Mouse (Mus musculus) liver, adult 2 months (tissue): ENCODE results near the gene Fam111a. TPM values are rescaled to one million over a fixed set of nuclear protein-coding genes. Genes with fewer than 3 reads are reported as not detected.
"Not testable (repeated sequence)": the region's sequence is repeated elsewhere in the genome, so short reads cannot be mapped to it uniquely, and the experiment has no call there.

Source experiments
- DNase-seq: peaks from one replicate; pipeline ENCODE4 v3.0.0-alpha.2; 2011; ENCODE audit warnings: low read depth, low spot score; ENCODE audit errors: extremely low read depth
- H3K27ac ChIP-seq: fragments of 200-500 bp; replicated peaks from 2 replicates; pipeline ENCODE4 v1.5.1; 2012; ENCODE audit warnings: low read depth, mild to moderate bottlenecking, control low read depth, inconsistent platforms, low read length; ENCODE audit not compliant: insufficient read depth
- H3K27me3 ChIP-seq: fragments of 200-500 bp; 2 replicates; pipeline ENCODE4 v1.6.1; 2012; ENCODE audit warnings: mild to moderate bottlenecking, moderate library complexity, low read length, inconsistent platforms; ENCODE audit not compliant: control insufficient read depth, insufficient read depth
- H3K36me3 ChIP-seq: fragments of 200-500 bp; 2 replicates; pipeline ENCODE4 v1.6.1; 2012; ENCODE audit warnings: low read length, inconsistent platforms; ENCODE audit not compliant: control insufficient read depth, insufficient read depth
- H3K4me1 ChIP-seq: fragments of 200-500 bp; 2 replicates; pipeline ENCODE4 v1.6.1; 2011; ENCODE audit warnings: low read length; ENCODE audit not compliant: control insufficient read depth, insufficient read depth
- H3K4me3 ChIP-seq: fragments of 200-500 bp; 2 replicates; pipeline ENCODE4 v1.5.1; 2011; ENCODE audit warnings: low read depth, mild to moderate bottlenecking, control low read depth, low read length, moderate library complexity; ENCODE audit not compliant: insufficient read depth
- H3K79me2 ChIP-seq: fragments of 200-500 bp; 2 replicates; pipeline ENCODE4 v1.6.1; 2012; ENCODE audit warnings: inconsistent platforms, mild to moderate bottlenecking, low read length, moderate library complexity; ENCODE audit not compliant: control insufficient read depth, insufficient read depth
- H3K9ac ChIP-seq: fragments of 200-500 bp; 2 replicates; pipeline ENCODE4 v1.6.1; 2012; ENCODE audit warnings: low read depth, mild to moderate bottlenecking, control low read depth, inconsistent platforms, low read length
- CTCF ChIP-seq: fragments of 200-500 bp; IDR thresholded peaks from 2 replicates; pipeline ENCODE4 v1.5.1; 2011; ENCODE audit warnings: low read depth, low read length, control low read depth
- POLR2A ChIP-seq: fragments of 200-500 bp; IDR thresholded peaks from 2 replicates; pipeline ENCODE4 v1.6.1; 2011; ENCODE audit warnings: low read length, control low read depth; ENCODE audit not compliant: insufficient read depth; ENCODE audit errors: extremely low read depth
- WGBS: fragments of 180-500 bp; shearing (Covaris S2); methylation state at CpG from one replicate; pipeline ENCODE4 v1.1.7; 2018; 5-methylcytosine and 5-hydroxymethylcytosine counted together
- polyA plus RNA-seq: library from polyadenylated mRNA; depleted of rRNA; stranded (reverse); fragments of >200 nt; gene quantifications from 2 replicates; pipeline ENCODE4 v1.2.3, GENCODE M21; 2012; rRNA removed
- total RNA-seq: library from RNA; depleted of rRNA; stranded (reverse); fragments of >200 nt; gene quantifications from 2 replicates; pipeline ENCODE4 v1.2.3, GENCODE M21; 2014; rRNA removed

Fam111a gene
- total RNA-seq (2.3 and 2.4 TPM in 2 replicates), polyA plus RNA-seq (0.12 and 0.24 TPM in 2 replicates)

- H3K27me3 ChIP-seq, H3K79me2 ChIP-seq, H3K4me3 ChIP-seq, H3K4me1 ChIP-seq, H3K36me3 ChIP-seq, H3K27ac ChIP-seq, H3K9ac ChIP-seq, DNase-seq: not testable (repeated sequence)
- WGBS: 96% methylated on average over 11 of the region's 11 CpGs
Measured at GRCm38 (mm10) chr19:12545440-12545839, at the start of gene Fam111a. Gene Fam111a, plus strand, starts transcription at chr19:12545740.

- no peaks in the 10 kb centered on the region for H3K36me3 ChIP-seq
- H3K27ac ChIP-seq: no peak overlapping the region
- no peaks in the 10 kb centered on the region for H3K27me3 ChIP-seq
- H3K4me1 ChIP-seq: peaks cover 5% of the 10 kb centered on the region
- 95% methylated on average over 2 of the region's 2 CpGs for WGBS
- peaks cover 16% of the 10 kb centered on the region for H3K79me2 ChIP-seq
- DNase-seq: no peak
- H3K9ac ChIP-seq: no peak overlapping the region
- H3K4me3 ChIP-seq: no peak overlapping the region
- no peak for TF ChIP-seq POLR2A
Measured at GRCm38 (mm10) chr19:12496241-12496640, 49.3 kb upstream of the Fam111a start.

DNA sequence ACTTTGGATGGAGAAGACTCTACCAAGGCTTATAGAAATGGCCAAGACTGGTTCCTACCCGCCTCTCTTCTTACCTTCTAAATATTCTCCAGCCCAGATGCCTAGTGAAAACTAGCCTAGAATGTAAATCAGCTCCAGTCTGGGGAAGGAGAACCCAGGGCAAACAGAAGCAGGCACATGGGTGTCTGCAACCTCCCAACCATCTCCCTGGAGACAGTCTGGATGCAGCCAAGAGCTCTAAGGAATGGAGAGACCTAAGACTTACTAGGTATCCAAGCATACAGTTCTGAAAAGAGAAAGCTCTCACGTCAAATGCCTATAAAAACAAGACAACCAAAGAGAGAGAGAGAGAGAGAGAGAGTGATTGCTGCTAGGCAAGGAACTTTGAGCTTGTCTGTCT, 47.6 kb upstream of the Fam111a start:
- Histone ChIP-seq H3K79me2 (peaks cover 9% of the 10 kb centered on the region; the same call in 1 of the 2 replicates), H3K4me3 (no peak overlapping the region), H3K9ac (no peak overlapping the region), H3K4me1 (peaks cover 5% of the 10 kb centered on the region), H3K36me3 (no peaks in the 10 kb centered on the region), H3K27me3 (no peaks in the 10 kb centered on the region), H3K27ac (no peak overlapping the region)
- no peak for DNase-seq
- WGBS: 92% methylated on average over 2 of the region's 2 CpGs
- TF ChIP-seq CTCF (no peak), POLR2A (no peak)

- TF ChIP-seq CTCF: no peak
- no peak for TF ChIP-seq POLR2A
- Histone ChIP-seq H3K36me3 (no peaks in the 10 kb centered on the region), H3K27ac (no peak overlapping the region), H3K4me1 (peaks cover 5% of the 10 kb centered on the region), H3K4me3 (no peak overlapping the region), H3K79me2 (peaks cover 9% of the 10 kb centered on the region; the same call in 1 of the 2 replicates), H3K9ac (no peak overlapping the region), H3K27me3 (no peaks in the 10 kb centered on the region)
- WGBS: 78% methylated on average over 4 of the region's 4 CpGs
- DNase-seq: no peak
Measured at GRCm38 (mm10) chr19:12498321-12498720, 47.2 kb upstream of the Fam111a start.

GRCm38 (mm10) chr19:12498941-12499340, 46.6 kb upstream of the Fam111a start:
- Histone ChIP-seq H3K4me3 (no peak overlapping the region), H3K27ac (no peak overlapping the region), H3K79me2 (peaks cover 9% of the 10 kb centered on the region; the same call in 1 of the 2 replicates), H3K4me1 (peaks cover 5% of the 10 kb centered on the region), H3K27me3 (no peaks in the 10 kb centered on the region), H3K36me3 (no peaks in the 10 kb centered on the region), H3K9ac (no peak overlapping the region)
- 87% methylated on average over 1 of the region's 1 CpGs for WGBS
- TF ChIP-seq POLR2A (no peak), CTCF (no peak)
- DNase-seq: no peak

DNA sequence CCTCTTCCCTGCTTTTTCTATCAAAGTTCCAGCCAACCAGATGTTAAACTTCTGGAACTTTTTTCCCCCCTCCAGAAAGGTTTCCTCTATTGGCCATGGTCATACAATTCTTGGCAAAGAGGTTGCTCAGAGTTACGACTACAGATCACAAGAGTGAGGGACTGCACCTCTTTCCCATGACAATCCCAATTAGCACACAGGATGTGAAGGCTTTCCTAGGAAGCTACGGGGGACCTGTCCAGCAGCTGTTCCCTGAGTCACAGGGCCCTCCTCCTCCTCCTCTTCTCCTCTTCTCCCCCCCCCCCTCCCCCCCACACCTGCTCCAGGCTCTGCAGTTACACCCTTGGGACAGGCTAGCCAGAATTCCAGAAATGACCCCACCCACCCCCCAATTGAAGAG, 46.1 kb upstream of the Fam111a start:
- Histone ChIP-seq H3K27ac (no peak overlapping the region), H3K27me3 (no peaks in the 10 kb centered on the region), H3K4me3 (no peak overlapping the region), H3K79me2 (peaks cover 9% of the 10 kb centered on the region; the same call in 1 of the 2 replicates), H3K36me3 (no peaks in the 10 kb centered on the region), H3K9ac (no peak overlapping the region), H3K4me1 (peaks cover 5% of the 10 kb centered on the region)
- WGBS: 73% methylated on average over 2 of the region's 2 CpGs
- DNase-seq: no peak
- TF ChIP-seq POLR2A (no peak), CTCF (no peak)
